8 mouse cellular contexts compared by ENCODE assay signal in genomic region chr7:24373538-24374379, GRCm38 (mm10). TPM values are rescaled to one million over a fixed set of nuclear protein-coding genes. Genes with fewer than 3 reads are reported as not detected.
DNase-seq lines count a peak whose midpoint lies in the region; ATAC-seq and TF ChIP-seq lines count a peak whose summit lies in the region.

No protein-coding gene starts in this region.

- peaks cover 14% of the 10 kb centered on the region for H3K4me1 ChIP-seq in forebrain, embryonic 16.5 days (replicated peaks; ENCODE audit: control insufficient read depth, insufficient read depth, low read length)
- H3K4me1 ChIP-seq in liver, embryonic 16.5 days (ENCODE audit: control insufficient read depth, low read depth, low read length), result peaks cover 62% of the 10 kb centered on the region

- H3K36me3 ChIP-seq in forebrain, embryonic 16.5 days (ENCODE audit: control insufficient read depth, insufficient read depth), result no peaks in the 10 kb centered on the region
- peaks cover 27% of the 10 kb centered on the region for H3K36me3 ChIP-seq in liver, embryonic 16.5 days (ENCODE audit: control insufficient read depth, insufficient read depth)

- DNase-seq in gastrocnemius, adult 2 months, result peak; percentile 53
- no peak for DNase-seq in gastrocnemius, adult 8-10 months (ENCODE audit: low spot score in 2 of 2)
- peak; percentile 76 for DNase-seq in MEL-GATA-1-ER (ENCODE audit: extremely low read depth, low read depth)
- peak; percentile 89 for DNase-seq in naive thymus-derived CD4-positive, alpha-beta T cell, adult 2 months (ENCODE audit: low read depth)
- peak; percentile 88 to 94 for DNase-seq in thymus, postnatal 36 days

- H3K9ac ChIP-seq in forebrain, embryonic 16.5 days (replicated peaks; ENCODE audit: low read depth, low read length), result peak overlapping the region; percentile 29; the same call in 1 of the 2 replicates
- H3K9ac ChIP-seq in liver, embryonic 16.5 days (ENCODE audit: low read depth, low read length), result peak overlapping the region; percentile 96

- intact Hi-C loops in gastrocnemius, adult 2 months (cut with DNase I), result no loop called here

- 18% methylated on average over 17 of the region's 20 CpGs for WGBS in forebrain, embryonic 16.5 days
- 9% methylated on average over 20 of the region's 20 CpGs for WGBS in liver, embryonic 16.5 days (ENCODE audit: insufficient replicate concordance)

- H3K4me3 ChIP-seq in gastrocnemius, adult 2 months, result 0 out of 2 replicates have a peak overlapping the region, but pooled peaks have one; percentile 15
- H3K4me3 ChIP-seq in forebrain, embryonic 16.5 days (replicated peaks; ENCODE audit: low read length), result no peak overlapping the region
- peak overlapping the region; percentile 89 for H3K4me3 ChIP-seq in liver, embryonic 16.5 days (ENCODE audit: low read depth, low read length)

- ATAC-seq in forebrain, embryonic 16.5 days, result peak; percentile 61; the same call in 1 of the 2 replicates
- peak; percentile 42 for ATAC-seq in inflammation-experienced regulatory T-cells, adult 6 months
- ATAC-seq in liver, embryonic 16.5 days (ENCODE audit: low read depth), result no peak

- TF ChIP-seq CTCF in gastrocnemius, adult 2 months (IDR thresholded peaks at IDR 0.05), result no peak

- H3K27me3 ChIP-seq in forebrain, embryonic 16.5 days (replicated peaks; ENCODE audit: control insufficient read depth, insufficient read depth, low read length), result peaks cover 5% of the 10 kb centered on the region; the same call in 1 of the 2 replicates
- H3K27me3 ChIP-seq in liver, embryonic 16.5 days (ENCODE audit: control insufficient read depth, insufficient read depth, low read depth, low read length), result no peaks in the 10 kb centered on the region

- no peaks in the 10 kb centered on the region for H3K9me3 ChIP-seq in forebrain, embryonic 16.5 days (ENCODE audit: control insufficient read depth, low read length)
- no peaks in the 10 kb centered on the region for H3K9me3 ChIP-seq in liver, embryonic 16.5 days (replicated peaks; ENCODE audit: control insufficient read depth, low read length)

- H3K4me2 ChIP-seq in forebrain, embryonic 16.5 days (ENCODE audit: low read length), result peak overlapping the region; percentile 24; the same call in 1 of the 2 replicates
- H3K4me2 ChIP-seq in liver, embryonic 16.5 days (ENCODE audit: low read depth, low read length), result peak overlapping the region; percentile 95

- peak overlapping the region; percentile 28; the same call in 1 of the 2 replicates for H3K27ac ChIP-seq in gastrocnemius, adult 2 months
- H3K27ac ChIP-seq in forebrain, embryonic 16.5 days (ENCODE audit: low read length), result peak overlapping the region; percentile 28
- peak overlapping the region; percentile 100 for H3K27ac ChIP-seq in liver, embryonic 16.5 days (ENCODE audit: low read length)

RNA-seq across cellular contexts. Expression of gene Kcnn4, which starts 3.7 kb away (rescaled TPM):
- total RNA-seq in gastrocnemius, adult 2 months (2021), result under 1 TPM; 0.25 to 0.64 TPM
- under 1 TPM; 0.17 to 0.74 (median 0.24) TPM for total RNA-seq in gastrocnemius, adult 8-10 months (2022)
- 0.63 and 0.80 TPM in 2 replicates for polyA plus RNA-seq in forebrain, embryonic 16.5 days (2015; fragmentation: Nextera tagmentation; extraction: Ambion mirVana)
- 100 to 1,000 TPM in 2 of 3 experiments, 10 to 100 TPM in 1; 79.1 to 131 (median 126) TPM for polyA plus RNA-seq in inflammation-experienced regulatory T-cells, adult 6 months (2017; shearing (Covaris generic))
- polyA plus RNA-seq in liver, embryonic 16.5 days (2015; fragmentation: Nextera tagmentation; extraction: Ambion mirVana), result 91.9 and 93.4 TPM in 2 replicates

RNA-seq across cellular contexts. Expression of gene Lypd5, which starts 24.8 kb away (rescaled TPM):
- not detected for total RNA-seq in gastrocnemius, adult 2 months (2021)
- total RNA-seq in gastrocnemius, adult 8-10 months (2022), result not detected
- polyA plus RNA-seq in forebrain, embryonic 16.5 days (2015; fragmentation: Nextera tagmentation; extraction: Ambion mirVana), result not detected in 2 replicates
- not detected for polyA plus RNA-seq in inflammation-experienced regulatory T-cells, adult 6 months (2017; shearing (Covaris generic))
- not detected in 2 replicates for polyA plus RNA-seq in liver, embryonic 16.5 days (2015; fragmentation: Nextera tagmentation; extraction: Ambion mirVana)

RNA-seq across cellular contexts. Expression of gene Smg9, which starts 25.7 kb away (rescaled TPM):
- total RNA-seq in gastrocnemius, adult 2 months (2021), result 10 to 100 TPM in 1 of 2 experiments, 1 to 10 TPM in 1; 9.4 to 10.2 TPM
- total RNA-seq in gastrocnemius, adult 8-10 months (2022), result 10 to 100 TPM in 2 of 4 experiments, 1 to 10 TPM in 2; 8.8 to 10.4 (median 9.9) TPM
- 30.3 and 35.2 TPM in 2 replicates for polyA plus RNA-seq in forebrain, embryonic 16.5 days (2015; fragmentation: Nextera tagmentation; extraction: Ambion mirVana)
- 10 to 100 TPM; 22.7 to 26.1 (median 23.6) TPM for polyA plus RNA-seq in inflammation-experienced regulatory T-cells, adult 6 months (2017; shearing (Covaris generic))
- polyA plus RNA-seq in liver, embryonic 16.5 days (2015; fragmentation: Nextera tagmentation; extraction: Ambion mirVana), result 12.8 and 14.3 TPM in 2 replicates

RNA-seq across cellular contexts. Expression of gene Tescl, which starts 40.0 kb away (rescaled TPM):
- total RNA-seq in gastrocnemius, adult 2 months (2021), result not detected
- total RNA-seq in gastrocnemius, adult 8-10 months (2022), result not detected
- not detected in 2 replicates for polyA plus RNA-seq in forebrain, embryonic 16.5 days (2015; fragmentation: Nextera tagmentation; extraction: Ambion mirVana)
- polyA plus RNA-seq in inflammation-experienced regulatory T-cells, adult 6 months (2017; shearing (Covaris generic)), result not detected
- polyA plus RNA-seq in liver, embryonic 16.5 days (2015; fragmentation: Nextera tagmentation; extraction: Ambion mirVana), result not detected in 2 replicates

RNA-seq across cellular contexts. Expression of gene Zfp94, which starts 57.3 kb away (rescaled TPM):
- 1 to 10 TPM; 2.4 to 2.5 TPM for total RNA-seq in gastrocnemius, adult 2 months (2021)
- 1 to 10 TPM; 1.7 to 3.1 (median 2.9) TPM for total RNA-seq in gastrocnemius, adult 8-10 months (2022)
- 25.9 and 26.6 TPM in 2 replicates for polyA plus RNA-seq in forebrain, embryonic 16.5 days (2015; fragmentation: Nextera tagmentation; extraction: Ambion mirVana)
- polyA plus RNA-seq in inflammation-experienced regulatory T-cells, adult 6 months (2017; shearing (Covaris generic)), result 10 to 100 TPM in 2 of 3 experiments, 1 to 10 TPM in 1; 6.6 to 13.0 (median 12.6) TPM
- 1.8 and 2.3 TPM in 2 replicates for polyA plus RNA-seq in liver, embryonic 16.5 days (2015; fragmentation: Nextera tagmentation; extraction: Ambion mirVana)

Comparison
In these comparisons a context has a peak if more than half of its experiments do, and no peak if none do; other contexts are left out.
1. DNase-seq: peak in gastrocnemius, adult 2 months (single experiment), MEL-GATA-1-ER (single experiment), naive thymus-derived CD4-positive, alpha-beta T cell, adult 2 months (single experiment) and thymus, postnatal 36 days (2 of 2); none in gastrocnemius, adult 8-10 months (0 of 2).
2. H3K27ac ChIP-seq: peak in every context shown above with its lines; median percentile 100 in liver, embryonic 16.5 days; 28 in gastrocnemius, adult 2 months; 28 in forebrain, embryonic 16.5 days.
3. RNA of gene Kcnn4, which starts 3.7 kb away (polyA plus RNA-seq): 79.1 to 131 TPM in inflammation-experienced regulatory T-cells, adult 6 months and 91.9 to 93.4 TPM in liver, embryonic 16.5 days; 0.63 to 0.80 TPM in forebrain, embryonic 16.5 days; every median in the first group is over 10 times any median in the second.